Mouse (Mus musculus): ENCODE measurements around the gene Ubl5. TPM values are rescaled to one million over a fixed set of nuclear protein-coding genes. Genes with fewer than 3 reads are reported as not detected.
"Not testable (repeated sequence)": the region's sequence is repeated elsewhere in the genome, so short reads cannot be mapped to it uniquely, and the experiment has no call there.

Ubl5 gene
- 100 to 1,000 TPM; 273 to 388 (median 339) TPM for total RNA-seq (2022)

GRCm38 (mm10) chr9:20642101-20642895 lies at the start of gene Ubl5:
Ubl5 (plus strand) TSS chr9:20642878.
- DNase-seq = peak; percentile 55

DNA sequence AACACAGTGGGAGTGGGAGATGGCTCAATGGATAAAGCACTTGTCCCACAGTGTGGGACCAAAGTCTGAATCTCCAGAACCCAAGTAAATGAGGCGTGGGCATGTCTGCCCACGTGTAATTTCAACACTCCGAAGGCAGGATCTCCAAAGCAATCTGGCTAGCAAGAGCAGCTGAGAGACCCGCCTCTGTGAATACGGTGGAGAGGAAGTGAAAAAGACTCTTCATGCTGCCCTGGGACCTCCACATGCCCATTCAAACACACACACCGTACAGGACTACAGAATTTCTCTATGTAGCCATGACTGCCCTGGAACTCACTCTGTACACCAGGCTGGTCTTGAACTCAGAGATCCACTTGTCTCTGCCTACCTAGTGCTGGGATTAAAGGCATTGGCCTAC lies 41.4 kb upstream of the Ubl5 start:
- DNase-seq = no peak

DNA sequence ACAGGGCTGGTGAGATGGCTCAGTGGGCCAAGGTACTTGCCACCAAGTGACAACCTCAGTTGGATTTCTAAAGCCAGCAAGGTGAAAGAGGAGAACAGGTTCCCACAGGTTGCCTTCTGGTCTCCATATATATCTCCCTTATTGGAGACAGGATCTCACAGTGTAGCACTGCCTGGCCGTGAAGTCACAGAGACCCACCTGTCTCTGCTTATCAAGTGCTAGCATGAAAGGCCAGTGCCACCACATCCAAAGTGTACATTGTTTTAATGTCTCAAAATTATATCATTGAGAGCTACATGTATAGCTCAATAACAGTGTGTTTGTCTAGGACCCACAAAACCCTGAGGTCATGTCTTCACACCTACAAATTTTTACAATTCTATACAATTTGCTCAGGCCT lies 36.4 kb upstream of the Ubl5 start:
- no peak for DNase-seq

GRCm38 (mm10) chr9:20607100-20607974 lies 35.3 kb upstream of the Ubl5 start:
- DNase-seq = peak; percentile 77

DNA sequence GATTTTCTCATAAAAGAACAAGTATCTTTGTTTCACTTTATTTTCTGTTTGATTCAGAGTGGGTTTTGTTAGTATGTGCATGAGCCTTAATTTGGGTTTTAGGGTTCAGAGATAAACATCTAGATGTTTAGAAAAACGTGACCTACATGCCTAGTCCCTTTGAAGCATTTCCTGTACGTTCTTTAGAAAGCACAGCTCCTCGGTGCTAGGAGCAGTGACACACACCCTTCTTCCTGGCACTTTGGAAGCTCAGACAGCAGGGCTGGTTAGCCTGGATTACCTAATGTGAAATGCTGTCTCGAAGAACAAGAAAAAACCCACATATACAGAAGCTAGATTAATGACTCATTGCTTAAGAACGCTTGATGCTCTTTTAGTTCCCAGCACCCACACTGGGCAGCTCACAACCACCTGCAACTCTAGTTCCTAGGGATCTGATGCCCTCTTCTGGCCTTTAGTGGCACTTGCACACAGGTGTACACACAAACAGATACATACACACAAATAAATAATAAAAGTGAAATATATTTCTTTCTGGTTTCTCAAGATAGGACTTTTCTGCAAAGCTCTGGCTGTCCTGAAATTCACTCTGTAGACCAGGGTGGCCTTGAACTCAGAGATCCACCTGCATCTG lies 32.7 kb upstream of the Ubl5 start:
- DNase-seq = no peak

GRCm38 (mm10) chr9:20611976-20612375 lies 30.7 kb upstream of the Ubl5 start:
- no peak for DNase-seq

GRCm38 (mm10) chr9:20616685-20617084 lies 26.0 kb upstream of the Ubl5 start:
- DNase-seq = no peak

- no peak for DNase-seq
These were observed 11.3 kb upstream of the Ubl5 start for GRCm38 (mm10) chr9:20631332-20631731.

DNA sequence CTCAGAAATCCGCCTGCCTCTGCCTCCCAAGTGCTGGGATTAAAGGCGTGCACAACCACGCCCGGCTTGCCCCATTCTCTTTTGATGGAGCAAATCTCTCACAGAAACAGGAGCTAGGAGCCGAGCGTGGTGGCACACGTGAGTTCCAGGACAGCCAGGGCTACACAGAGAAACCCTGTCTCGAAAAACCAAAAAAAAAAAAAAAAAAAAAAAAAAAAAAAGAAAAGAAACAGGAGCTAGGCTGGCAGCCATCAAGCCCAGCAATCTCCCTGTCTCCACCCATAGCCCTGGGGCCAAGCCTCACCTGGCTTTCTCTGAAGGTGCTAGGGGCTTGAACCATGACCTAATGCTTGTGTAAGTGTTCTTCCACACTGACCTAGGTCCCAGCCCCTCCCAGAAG lies 7.0 kb upstream of the Ubl5 start:
- DNase-seq = not testable (repeated sequence)

DNA sequence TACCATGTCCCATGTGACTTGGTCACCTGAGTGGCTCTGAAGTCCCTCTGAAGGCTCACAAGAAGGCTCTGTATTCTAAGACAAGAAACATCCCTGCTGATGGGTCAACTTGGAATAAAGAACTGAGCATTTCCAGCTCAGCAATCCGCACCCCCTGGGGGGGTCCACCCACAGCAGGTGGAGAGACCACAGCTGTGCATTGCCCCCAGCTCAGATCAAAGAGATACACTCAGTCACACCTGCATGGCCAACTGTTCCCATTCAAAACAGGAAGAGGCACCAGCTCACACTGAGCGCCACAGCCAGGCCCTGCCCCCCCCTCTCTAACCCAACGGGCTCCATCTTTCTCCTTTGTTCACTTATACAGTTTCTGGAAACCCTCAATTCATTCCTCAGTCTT lies 6.4 kb upstream of the Ubl5 start:
- no peak for DNase-seq

GRCm38 (mm10) chr9:20636790-20637189 lies 5.9 kb upstream of the Ubl5 start:
- DNase-seq = no peak

DNA sequence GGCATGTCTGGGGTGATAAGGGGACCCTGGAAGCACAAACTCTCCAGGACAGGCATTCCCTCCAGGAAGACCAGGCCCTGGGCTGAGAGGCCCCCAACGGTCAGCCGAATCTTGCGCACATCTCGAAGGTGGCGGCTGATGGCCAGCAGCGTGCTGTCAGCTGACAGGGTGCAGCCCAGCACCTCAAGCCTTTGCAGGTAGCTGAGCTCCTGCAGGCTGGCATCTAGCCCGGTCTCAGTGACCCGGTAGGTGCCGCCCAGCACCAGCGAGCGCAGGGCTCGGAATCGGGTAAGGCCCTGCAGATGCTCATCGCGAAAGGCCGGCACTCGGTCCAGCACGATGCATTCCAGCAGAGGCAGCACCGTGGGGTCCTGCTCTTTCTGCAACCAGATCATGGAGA lies 4.1 kb upstream of the Ubl5 start:
- no peak for DNase-seq

- no peak for DNase-seq
These were observed 3.2 kb upstream of the Ubl5 start for GRCm38 (mm10) chr9:20639486-20639885.

GRCm38 (mm10) chr9:20641501-20641900 lies 1.2 kb upstream of the Ubl5 start:
- DNase-seq = no peak

DNA sequence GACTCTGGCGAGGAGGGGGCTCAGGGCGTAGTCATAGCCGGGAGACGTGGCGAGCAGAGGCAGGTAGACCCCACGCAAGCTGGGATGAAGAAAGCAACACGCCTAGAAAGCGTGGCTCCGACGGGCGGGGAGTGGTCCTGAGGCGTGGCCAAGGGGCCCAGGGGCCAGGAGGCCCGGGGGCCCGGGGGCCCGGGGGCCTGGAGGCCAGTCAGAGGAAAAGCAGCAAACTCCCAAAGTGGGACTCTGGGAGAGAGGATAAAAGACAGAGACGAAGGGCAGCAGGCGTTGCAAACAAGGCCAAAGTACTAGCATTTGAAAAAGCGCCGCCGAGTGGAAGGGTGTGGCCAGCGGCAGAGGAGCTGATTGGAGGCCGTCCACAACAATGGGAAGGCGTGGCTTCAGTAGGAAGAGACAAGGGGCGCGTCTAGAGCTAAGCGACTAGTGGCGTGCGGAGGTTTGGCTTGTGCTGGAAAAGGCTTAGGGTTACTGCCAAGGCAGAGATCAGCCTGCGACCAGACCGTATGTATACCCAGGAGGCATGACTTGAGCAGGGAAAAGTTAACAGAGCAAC lies 303 bp downstream of the Ubl5 start:
- peak; percentile 87 for DNase-seq

DNA sequence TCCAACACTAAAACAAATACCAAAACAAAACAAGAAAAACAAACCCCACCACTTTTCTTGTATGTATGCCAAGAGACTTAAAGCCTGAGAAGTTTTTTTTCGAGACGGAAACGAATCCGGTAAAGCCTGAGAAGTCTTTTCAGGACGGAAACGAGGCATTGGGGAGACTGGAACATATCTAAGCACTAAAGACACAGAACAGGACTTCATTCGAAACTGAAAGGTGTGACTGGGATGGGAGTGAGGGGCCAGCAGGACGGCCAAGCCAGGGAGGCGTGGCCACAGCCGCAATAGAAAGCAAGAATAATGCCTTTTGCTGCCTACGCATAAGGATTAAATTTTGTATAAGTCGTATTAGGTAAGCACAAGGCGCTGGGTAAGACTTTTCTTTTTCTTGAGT lies 1.1 kb downstream of the Ubl5 start:
- DNase-seq = peak; percentile 7

GRCm38 (mm10) chr9:20644360-20645081 lies 1.8 kb downstream of the Ubl5 start, which contains the start of gene Fbxl12:
Fbxl12 (minus strand) TSS chr9:20644767.
- DNase-seq = peak; percentile 75

DNA sequence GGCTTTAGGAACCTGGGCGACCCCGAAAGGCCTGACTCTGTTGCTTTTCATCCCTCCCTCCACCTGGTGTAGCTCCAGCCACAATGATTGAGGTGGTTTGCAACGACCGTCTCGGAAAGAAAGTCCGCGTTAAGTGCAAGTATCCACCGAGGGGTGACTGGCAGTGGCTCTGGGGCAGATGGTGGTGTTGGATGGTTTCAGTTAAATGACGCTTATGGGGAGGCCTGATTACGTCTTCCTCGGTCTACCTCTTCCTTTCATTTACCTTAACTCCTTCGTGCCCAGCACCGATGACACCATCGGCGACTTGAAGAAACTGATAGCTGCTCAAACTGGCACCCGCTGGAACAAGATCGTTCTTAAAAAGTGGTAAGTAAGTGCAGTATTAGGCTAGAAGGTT lies 2.4 kb downstream of the Ubl5 start:
- DNase-seq = peak; percentile 26

DNA sequence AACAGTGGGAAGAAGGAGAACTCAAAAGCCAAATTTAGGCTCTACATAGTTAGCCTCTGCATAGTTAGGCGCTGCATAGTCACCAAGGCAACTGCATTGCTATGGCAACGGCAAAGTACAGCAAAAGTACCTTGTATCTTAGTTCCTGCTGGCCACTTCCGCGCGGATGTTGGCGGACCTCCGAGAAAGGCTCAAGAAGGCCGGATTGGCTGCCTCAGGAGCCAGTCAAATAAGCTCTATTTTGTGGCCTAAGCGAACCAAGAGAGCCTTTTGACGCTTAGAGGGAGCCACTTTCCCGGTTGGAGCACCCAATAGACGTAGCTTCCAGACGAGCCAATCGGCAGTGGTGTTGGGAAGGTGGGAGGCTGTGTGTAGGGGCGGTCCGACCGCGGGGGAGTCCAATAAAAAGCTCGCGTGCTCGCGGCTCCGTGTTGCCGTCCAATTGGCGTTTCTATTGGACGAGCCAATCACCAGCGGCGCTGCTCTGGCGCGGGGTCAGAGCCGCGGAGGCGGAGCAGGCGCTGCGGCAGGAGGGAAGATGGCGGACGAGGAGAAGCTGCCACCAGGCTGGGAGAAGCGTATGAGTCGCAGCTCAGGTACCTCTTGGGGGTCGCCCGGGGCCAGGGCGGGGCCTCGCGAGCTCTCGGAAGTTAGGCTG lies 9.1 kb downstream of the Ubl5 start, which contains the start of gene Pin1:
Gene Pin1 (plus strand): TSS at position 494 of the 658 bp plus-strand sequence.
- DNase-seq = peak; percentile 100

DNA sequence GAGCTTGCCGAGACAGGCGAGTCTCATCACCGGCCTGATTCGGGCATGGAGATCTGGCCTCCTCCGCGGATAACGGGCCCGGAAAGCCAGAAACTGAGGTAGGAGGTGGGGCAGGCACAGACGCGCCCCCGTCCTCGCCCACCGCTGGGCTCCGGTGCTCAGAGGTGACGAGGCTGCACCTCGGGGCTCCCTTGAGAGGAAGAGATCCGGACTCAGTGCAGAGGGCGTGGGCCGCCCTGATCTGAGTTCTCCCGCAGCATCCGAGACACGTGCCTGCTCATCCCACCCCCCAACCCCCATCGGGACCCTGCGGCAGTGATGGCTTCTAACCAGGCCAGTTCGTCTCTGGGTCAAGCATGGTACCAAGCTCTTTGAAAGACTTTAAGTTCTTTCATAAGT lies 9.6 kb downstream of the Ubl5 start:
- no peak for DNase-seq

DNA sequence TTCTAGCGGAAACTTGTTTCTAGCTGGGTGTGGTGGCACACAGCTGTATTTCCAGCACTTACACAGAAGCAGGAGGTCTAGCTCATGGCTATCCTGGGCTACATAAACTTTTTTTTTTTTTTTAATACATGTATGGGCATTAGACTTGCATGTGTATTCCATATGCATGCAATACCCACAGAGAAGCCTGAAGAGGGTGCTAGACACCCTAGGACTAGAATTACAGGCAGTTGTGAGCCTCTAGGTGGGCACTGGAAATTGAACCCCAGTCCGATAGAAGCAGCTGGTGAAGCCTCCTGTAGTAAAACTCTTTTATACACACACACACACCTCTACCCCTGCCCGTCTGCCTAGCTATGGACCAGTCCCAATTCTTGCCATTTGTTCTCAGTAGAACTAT lies 11.2 kb downstream of the Ubl5 start:
- DNase-seq = no peak

Measured in adrenal gland, adult 8-10 months (tissue).